Mouse (Mus musculus): ENCODE measurements at regions not wholly inside any gene's neighbourhood (a gene's known extent, or its start where the extent isn't known, plus 50 kb on each side); places are given as distances from the start of the nearest gene placed in this dataset.
A peak's percentile ranks its signal among the peaks of the same experiment; 100 is the strongest.

DNA sequence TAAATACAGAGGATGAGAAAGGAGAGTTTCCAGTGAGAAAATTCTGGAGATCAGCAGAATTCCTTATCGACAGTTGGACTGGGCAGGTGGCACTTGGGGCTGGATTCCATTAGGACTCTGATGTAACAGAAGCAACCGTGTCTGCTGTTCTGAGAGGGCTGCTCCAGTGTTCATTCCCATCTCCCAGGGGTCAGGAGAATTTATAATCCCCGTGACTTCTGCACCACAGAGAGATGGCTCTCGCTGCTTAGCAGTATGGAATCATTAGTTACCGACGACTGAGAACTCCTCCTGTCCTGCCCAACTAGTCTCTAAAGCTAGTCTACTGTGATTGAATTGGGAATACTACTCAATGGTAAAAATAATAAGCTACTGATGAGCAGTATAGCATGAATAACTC, 107.7 kb upstream of the Ednrb start:
- WGBS: 69% methylated on average over 6 of the region's 6 CpGs
- no peak overlapping the region for H3K4me3 ChIP-seq (ENCODE audit: low read length)
- no peaks in the 10 kb centered on the region for H3K9me3 ChIP-seq (ENCODE audit: control insufficient read depth, low read length)
- ATAC-seq: no peak
- no peak overlapping the region for H3K27ac ChIP-seq (ENCODE audit: low read length)
- no peak overlapping the region for H3K4me2 ChIP-seq (ENCODE audit: low read depth, low read length)
- H3K27me3 ChIP-seq (replicated peaks; ENCODE audit: control insufficient read depth, insufficient read depth, low read length): no peaks in the 10 kb centered on the region
- H3K36me3 ChIP-seq (ENCODE audit: control insufficient read depth, insufficient read depth, low read length): no peaks in the 10 kb centered on the region
- H3K4me1 ChIP-seq (ENCODE audit: control insufficient read depth, insufficient read depth, low read length): peaks cover 3% of the 10 kb centered on the region; the same call in 1 of the 2 replicates
- H3K9ac ChIP-seq (ENCODE audit: low read depth, low read length): no peak overlapping the region

DNA sequence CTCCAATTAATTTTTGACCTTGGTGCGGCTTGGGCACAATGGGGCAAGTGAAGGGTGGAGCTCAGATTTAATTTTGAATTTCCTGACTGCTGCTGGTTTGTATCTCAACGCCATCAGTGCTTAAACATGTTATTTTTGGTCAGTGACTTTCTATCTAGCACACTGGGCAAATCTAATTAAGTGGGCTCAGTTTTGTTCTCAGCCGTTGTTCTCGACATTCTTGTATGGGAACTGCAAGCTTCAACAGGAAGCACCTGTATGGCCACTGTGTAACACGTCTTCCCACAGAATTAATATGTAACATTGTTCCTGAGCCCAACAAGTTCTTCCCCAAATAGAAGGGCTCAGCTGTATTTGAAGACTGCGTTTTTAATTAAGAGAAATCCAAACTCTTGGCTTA, 105.7 kb upstream of the Ednrb start:
- WGBS: 64% methylated on average over 6 of the region's 6 CpGs
- Histone ChIP-seq H3K4me2 (ENCODE audit: low read depth, low read length) (no peak overlapping the region), H3K27ac (ENCODE audit: low read length) (no peak overlapping the region), H3K9ac (ENCODE audit: low read depth, low read length) (no peak overlapping the region), H3K9me3 (ENCODE audit: control insufficient read depth, low read length) (no peaks in the 10 kb centered on the region), H3K36me3 (ENCODE audit: control insufficient read depth, insufficient read depth, low read length) (no peaks in the 10 kb centered on the region), H3K4me3 (ENCODE audit: low read length) (no peak overlapping the region), H3K4me1 (ENCODE audit: control insufficient read depth, insufficient read depth, low read length) (peaks cover 3% of the 10 kb centered on the region; the same call in 1 of the 2 replicates), H3K27me3 (replicated peaks; ENCODE audit: control insufficient read depth, insufficient read depth, low read length) (no peaks in the 10 kb centered on the region)
- ATAC-seq: no peak

DNA sequence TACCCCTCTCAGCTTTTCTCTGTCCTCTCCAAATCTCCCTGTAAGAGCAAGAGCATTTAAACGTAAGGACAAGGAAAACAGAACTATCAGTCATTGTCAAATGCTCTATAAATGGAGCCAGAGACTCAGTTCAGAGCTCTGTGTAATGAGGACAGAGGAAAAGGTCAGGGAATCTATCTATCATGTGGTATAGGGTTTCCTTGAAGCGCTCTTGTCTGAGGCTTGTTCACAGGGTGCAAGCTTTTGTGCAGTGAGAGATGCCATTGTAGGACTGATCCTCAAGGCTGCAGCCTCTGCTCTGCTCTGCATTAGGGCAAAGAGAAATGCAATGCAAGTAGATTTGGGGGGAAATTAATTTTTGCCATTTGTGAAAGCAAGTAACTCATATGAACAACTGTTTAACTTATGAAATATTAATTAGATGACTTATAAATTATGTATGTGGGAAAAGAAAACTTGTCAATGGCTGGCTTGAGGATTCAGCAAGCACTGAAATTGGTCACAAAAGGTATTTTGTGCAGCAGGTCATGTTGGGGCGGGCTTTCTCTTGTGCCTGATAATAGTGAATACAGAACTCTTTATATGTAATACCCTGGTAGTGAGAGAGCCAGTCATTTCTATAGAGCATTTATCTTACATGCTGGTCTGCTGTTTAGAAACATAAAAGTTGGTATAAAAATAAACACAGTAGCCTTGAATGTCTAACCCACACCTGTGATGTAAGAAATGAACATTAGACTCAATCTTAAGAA, 104.0 kb upstream of the Ednrb start:
- H3K27ac ChIP-seq (ENCODE audit: low read length): no peak overlapping the region
- H3K4me3 ChIP-seq (ENCODE audit: low read length): no peak overlapping the region
- 44% methylated on average over 3 of the region's 3 CpGs for WGBS
- H3K4me1 ChIP-seq (ENCODE audit: control insufficient read depth, insufficient read depth, low read length): peaks cover 3% of the 10 kb centered on the region; the same call in 1 of the 2 replicates
- no peak for ATAC-seq
- H3K36me3 ChIP-seq (ENCODE audit: control insufficient read depth, insufficient read depth, low read length): no peaks in the 10 kb centered on the region
- no peak overlapping the region for H3K4me2 ChIP-seq (ENCODE audit: low read depth, low read length)
- H3K9me3 ChIP-seq (ENCODE audit: control insufficient read depth, low read length): no peaks in the 10 kb centered on the region
- H3K27me3 ChIP-seq (replicated peaks; ENCODE audit: control insufficient read depth, insufficient read depth, low read length): no peaks in the 10 kb centered on the region
- no peak overlapping the region for H3K9ac ChIP-seq (ENCODE audit: low read depth, low read length)

- Histone ChIP-seq H3K4me2 (ENCODE audit: low read depth, low read length) (no peak overlapping the region), H3K36me3 (ENCODE audit: control insufficient read depth, insufficient read depth, low read length) (no peaks in the 10 kb centered on the region), H3K4me3 (ENCODE audit: low read length) (no peak overlapping the region), H3K9me3 (ENCODE audit: control insufficient read depth, low read length) (no peaks in the 10 kb centered on the region), H3K27ac (ENCODE audit: low read length) (no peak overlapping the region), H3K4me1 (ENCODE audit: control insufficient read depth, insufficient read depth, low read length) (peaks cover 3% of the 10 kb centered on the region; the same call in 1 of the 2 replicates), H3K27me3 (replicated peaks; ENCODE audit: control insufficient read depth, insufficient read depth, low read length) (no peaks in the 10 kb centered on the region), H3K9ac (ENCODE audit: low read depth, low read length) (no peak overlapping the region)
- ATAC-seq: no peak
- WGBS: 56% methylated on average over 1 of the region's 1 CpGs
Measured at GRCm38 (mm10) chr14:103945753-103946152, 101.6 kb upstream of the Ednrb start.

DNA sequence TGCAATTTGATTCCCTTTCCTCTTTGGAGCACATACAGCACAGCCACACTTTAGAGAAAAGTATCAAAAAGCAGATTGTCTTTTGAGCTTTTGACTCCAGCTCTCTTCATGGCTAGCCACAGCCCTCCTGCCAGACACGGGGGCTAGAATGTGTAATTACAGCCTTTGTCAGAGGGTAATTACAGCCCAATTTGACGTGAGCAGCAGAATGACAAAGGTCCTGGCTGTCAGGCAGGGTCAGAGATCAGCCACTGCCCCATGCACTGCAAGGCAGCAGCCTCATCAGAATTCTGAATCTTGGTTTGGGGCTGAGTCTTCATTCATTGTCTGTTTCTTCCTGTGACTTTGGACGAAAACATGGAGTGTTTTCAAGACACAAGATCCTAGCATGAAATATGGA, 95.7 kb upstream of the Ednrb start:
- no peak overlapping the region for H3K9ac ChIP-seq (ENCODE audit: low read depth, low read length)
- no peak for ATAC-seq

DNA sequence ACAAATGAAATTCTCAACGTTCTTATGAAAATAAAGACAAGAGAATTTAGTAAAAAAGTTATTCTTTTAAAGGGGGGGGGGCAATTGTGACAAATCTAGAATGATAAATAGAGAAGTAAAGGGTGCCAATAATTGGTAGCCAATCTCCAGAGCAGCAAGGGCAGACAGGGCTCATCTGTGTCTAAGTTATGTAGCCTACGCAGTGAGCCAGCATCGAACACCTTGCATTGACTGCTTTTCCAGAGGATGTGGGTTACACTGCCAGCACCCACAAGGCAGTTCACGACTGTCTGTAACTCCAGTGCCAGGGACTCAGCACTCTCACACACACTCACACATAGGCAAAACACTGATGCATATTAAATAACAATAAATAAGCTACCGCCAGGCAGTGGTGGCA, 94.7 kb upstream of the Ednrb start:
- 85% methylated on average over 5 of the region's 5 CpGs for WGBS
- H3K27me3 ChIP-seq (replicated peaks; ENCODE audit: control insufficient read depth, insufficient read depth, low read length): no peaks in the 10 kb centered on the region
- no peak overlapping the region for H3K27ac ChIP-seq (ENCODE audit: low read length)
- no peak overlapping the region for H3K4me3 ChIP-seq (ENCODE audit: low read length)
- H3K36me3 ChIP-seq (ENCODE audit: control insufficient read depth, insufficient read depth, low read length): no peaks in the 10 kb centered on the region
- peaks cover 4% of the 10 kb centered on the region for H3K4me1 ChIP-seq (ENCODE audit: control insufficient read depth, insufficient read depth, low read length)
- no peak overlapping the region for H3K9ac ChIP-seq (ENCODE audit: low read depth, low read length)
- no peak overlapping the region for H3K4me2 ChIP-seq (ENCODE audit: low read depth, low read length)
- H3K9me3 ChIP-seq (ENCODE audit: control insufficient read depth, low read length): no peaks in the 10 kb centered on the region
- ATAC-seq: no peak

More for the DNA sequence above, 95.7 kb upstream of the Ednrb start:
- Histone ChIP-seq H3K4me3 (ENCODE audit: low read length) (no peak overlapping the region), H3K4me2 (ENCODE audit: low read depth, low read length) (no peak overlapping the region), H3K36me3 (ENCODE audit: control insufficient read depth, insufficient read depth, low read length) (no peaks in the 10 kb centered on the region), H3K27me3 (replicated peaks; ENCODE audit: control insufficient read depth, insufficient read depth, low read length) (no peaks in the 10 kb centered on the region), H3K27ac (ENCODE audit: low read length) (no peak overlapping the region), H3K9me3 (ENCODE audit: control insufficient read depth, low read length) (no peaks in the 10 kb centered on the region), H3K4me1 (ENCODE audit: control insufficient read depth, insufficient read depth, low read length) (peaks cover 4% of the 10 kb centered on the region)
- WGBS: 13% methylated on average over 3 of the region's 3 CpGs

DNA sequence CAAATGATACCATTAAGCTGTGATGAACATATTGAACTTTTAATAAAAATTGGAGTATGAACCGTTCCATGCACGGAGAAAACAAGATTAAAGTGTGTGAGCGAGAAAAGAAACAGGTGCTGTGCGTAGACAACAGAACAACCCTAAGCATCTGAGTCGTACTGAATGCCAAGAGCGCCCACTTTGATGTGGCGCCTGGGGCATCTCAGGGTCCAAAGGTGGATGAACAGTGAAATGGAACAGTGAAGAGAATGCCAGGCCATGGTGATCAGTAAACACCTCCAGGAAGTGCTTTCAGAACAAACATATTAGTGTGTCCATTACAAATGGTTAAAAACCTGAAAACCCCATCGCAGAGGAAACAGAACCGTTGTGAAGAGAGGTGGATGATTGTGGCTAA, 94.0 kb upstream of the Ednrb start:
- 86% methylated on average over 9 of the region's 9 CpGs for WGBS
- H3K27me3 ChIP-seq (replicated peaks; ENCODE audit: control insufficient read depth, insufficient read depth, low read length): no peaks in the 10 kb centered on the region
- H3K36me3 ChIP-seq (ENCODE audit: control insufficient read depth, insufficient read depth, low read length): no peaks in the 10 kb centered on the region
- H3K4me3 ChIP-seq (ENCODE audit: low read length): no peak overlapping the region
- peaks cover 6% of the 10 kb centered on the region for H3K4me1 ChIP-seq (ENCODE audit: control insufficient read depth, insufficient read depth, low read length)
- H3K27ac ChIP-seq (ENCODE audit: low read length): no peak overlapping the region
- H3K4me2 ChIP-seq (ENCODE audit: low read depth, low read length): no peak overlapping the region
- no peak for ATAC-seq
- H3K9me3 ChIP-seq (ENCODE audit: control insufficient read depth, low read length): no peaks in the 10 kb centered on the region
- H3K9ac ChIP-seq (ENCODE audit: low read depth, low read length): no peak overlapping the region

DNA sequence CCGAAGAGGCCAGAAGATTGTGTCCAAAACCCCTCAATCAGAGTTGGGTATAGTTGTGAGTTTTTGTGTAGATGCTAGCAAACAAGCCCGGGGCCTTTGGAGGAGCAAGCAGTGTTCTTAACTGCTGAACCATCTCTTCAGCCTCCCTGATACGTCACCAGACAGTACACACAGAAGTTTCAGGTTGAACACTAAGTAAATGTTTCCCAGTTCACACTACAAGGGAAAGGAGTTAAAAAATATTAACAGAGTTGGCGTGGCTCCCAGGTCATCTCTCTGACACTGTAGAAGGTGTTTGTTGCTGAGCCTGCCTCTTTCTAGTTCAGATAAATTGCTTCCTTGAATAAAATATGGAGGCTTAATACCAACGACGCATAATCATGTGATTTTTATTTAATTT, 93.5 kb upstream of the Ednrb start:
- H3K27me3 ChIP-seq (replicated peaks; ENCODE audit: control insufficient read depth, insufficient read depth, low read length): no peaks in the 10 kb centered on the region
- ATAC-seq: no peak
- WGBS: 85% methylated on average over 6 of the region's 6 CpGs
- H3K4me1 ChIP-seq (ENCODE audit: control insufficient read depth, insufficient read depth, low read length): peaks cover 6% of the 10 kb centered on the region
- H3K9me3 ChIP-seq (ENCODE audit: control insufficient read depth, low read length): no peaks in the 10 kb centered on the region
- H3K27ac ChIP-seq (ENCODE audit: low read length): no peak overlapping the region
- no peak overlapping the region for H3K4me3 ChIP-seq (ENCODE audit: low read length)
- no peak overlapping the region for H3K9ac ChIP-seq (ENCODE audit: low read depth, low read length)
- H3K4me2 ChIP-seq (ENCODE audit: low read depth, low read length): no peak overlapping the region
- H3K36me3 ChIP-seq (ENCODE audit: control insufficient read depth, insufficient read depth, low read length): no peaks in the 10 kb centered on the region

DNA sequence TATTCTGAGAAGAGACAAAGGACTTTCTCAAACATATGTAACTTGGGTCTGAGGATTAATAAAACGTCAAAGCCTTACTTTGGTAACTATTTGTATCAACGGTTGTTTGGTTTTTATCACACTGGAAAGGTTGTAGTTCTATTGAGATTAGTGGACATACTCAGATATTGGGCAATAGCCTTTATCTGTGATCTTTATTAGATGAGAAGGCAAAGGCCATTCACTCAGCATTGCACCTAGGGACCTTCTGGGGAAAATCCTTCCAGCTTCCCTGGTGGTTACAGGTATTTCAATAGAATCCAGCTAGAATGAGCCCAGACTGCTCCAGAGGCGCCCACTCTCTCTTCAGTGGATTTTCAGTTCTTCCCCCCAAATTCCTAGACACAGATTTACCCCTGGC, 89.6 kb upstream of the Ednrb start:
- Histone ChIP-seq H3K36me3 (ENCODE audit: control insufficient read depth, insufficient read depth, low read length) (no peaks in the 10 kb centered on the region), H3K9ac (ENCODE audit: low read depth, low read length) (no peak overlapping the region), H3K27ac (ENCODE audit: low read length) (no peak overlapping the region), H3K9me3 (ENCODE audit: control insufficient read depth, low read length) (no peaks in the 10 kb centered on the region), H3K4me3 (ENCODE audit: low read length) (no peak overlapping the region), H3K27me3 (replicated peaks; ENCODE audit: control insufficient read depth, insufficient read depth, low read length) (no peaks in the 10 kb centered on the region), H3K4me1 (ENCODE audit: control insufficient read depth, insufficient read depth, low read length) (peaks cover 2% of the 10 kb centered on the region; the same call in 1 of the 2 replicates), H3K4me2 (ENCODE audit: low read depth, low read length) (no peak overlapping the region)
- WGBS: 40% methylated on average over 3 of the region's 3 CpGs
- ATAC-seq: peak; percentile 95

GRCm38 (mm10) chr14:103932170-103932569, 88.0 kb upstream of the Ednrb start:
- no peak for ATAC-seq
- no peak overlapping the region for H3K9ac ChIP-seq (ENCODE audit: low read depth, low read length)
- WGBS: 74% methylated on average over 7 of the region's 7 CpGs
- H3K4me1 ChIP-seq (ENCODE audit: control insufficient read depth, insufficient read depth, low read length): peaks cover 2% of the 10 kb centered on the region; the same call in 1 of the 2 replicates
- H3K4me2 ChIP-seq (ENCODE audit: low read depth, low read length): no peak overlapping the region
- H3K36me3 ChIP-seq (ENCODE audit: control insufficient read depth, insufficient read depth, low read length): no peaks in the 10 kb centered on the region
- no peaks in the 10 kb centered on the region for H3K27me3 ChIP-seq (replicated peaks; ENCODE audit: control insufficient read depth, insufficient read depth, low read length)
- H3K9me3 ChIP-seq (ENCODE audit: control insufficient read depth, low read length): no peaks in the 10 kb centered on the region
- no peak overlapping the region for H3K4me3 ChIP-seq (ENCODE audit: low read length)
- no peak overlapping the region for H3K27ac ChIP-seq (ENCODE audit: low read length)

Measured in intestine, embryonic 16.5 days (tissue).